Mouse (Mus musculus): ENCODE data around the gene Ltbp1. TPM values are rescaled to one million over a fixed set of nuclear protein-coding genes. Genes with fewer than 3 reads are reported as not detected.

Ltbp1 gene
- total RNA-seq, 2 experiments from 2014 or later, result 38.5 to 43.3 TPM

GRCm38 (mm10) chr17:75292986-75293385 lies 287.6 kb downstream of the Ltbp1 start:
- no peak for DNase-seq

- peak; percentile 32 to 53 for DNase-seq
Measured at GRCm38 (mm10) chr17:75293725-75294124, 288.4 kb downstream of the Ltbp1 start.

GRCm38 (mm10) chr17:75300908-75301307 lies 295.5 kb downstream of the Ltbp1 start:
- no peak for DNase-seq

GRCm38 (mm10) chr17:75304807-75305420 lies 299.5 kb downstream of the Ltbp1 start:
- no peak for DNase-seq

- no peak for DNase-seq
Measured at GRCm38 (mm10) chr17:75305714-75306113, 300.3 kb downstream of the Ltbp1 start.

GRCm38 (mm10) chr17:75307070-75308011 lies 302.0 kb downstream of the Ltbp1 start:
- DNase-seq, result peak; percentile 14 to 27

GRCm38 (mm10) chr17:75317106-75317505 lies 311.7 kb downstream of the Ltbp1 start:
- DNase-seq, result peak; percentile 16 to 26

GRCm38 (mm10) chr17:75323229-75323628 lies 317.9 kb downstream of the Ltbp1 start:
- DNase-seq, result no peak

GRCm38 (mm10) chr17:75323766-75324165 lies 318.4 kb downstream of the Ltbp1 start:
- no peak for DNase-seq

GRCm38 (mm10) chr17:75328102-75328639 lies 322.8 kb downstream of the Ltbp1 start:
- no peak for DNase-seq

GRCm38 (mm10) chr17:75330366-75330765 lies 325.0 kb downstream of the Ltbp1 start:
- DNase-seq, result peak; percentile 13 to 27

- no peak for DNase-seq
Measured at GRCm38 (mm10) chr17:75331421-75331951, 326.1 kb downstream of the Ltbp1 start.

GRCm38 (mm10) chr17:75332289-75332688 lies 326.9 kb downstream of the Ltbp1 start:
- DNase-seq, result no peak

- DNase-seq, result no peak
Measured at GRCm38 (mm10) chr17:75333011-75333410, 327.6 kb downstream of the Ltbp1 start.

GRCm38 (mm10) chr17:75333759-75334158 lies 328.4 kb downstream of the Ltbp1 start:
- no peak for DNase-seq

GRCm38 (mm10) chr17:75335649-75336048 lies 330.3 kb downstream of the Ltbp1 start:
- DNase-seq, result no peak

- DNase-seq, result no peak
Measured at GRCm38 (mm10) chr17:75341227-75341626, 335.9 kb downstream of the Ltbp1 start.

- no peak for DNase-seq
Measured at GRCm38 (mm10) chr17:75345116-75345515, 339.7 kb downstream of the Ltbp1 start.

- no peak for DNase-seq
Measured at GRCm38 (mm10) chr17:75347414-75347813, 342.0 kb downstream of the Ltbp1 start.

- peak; percentile 63 to 70 for DNase-seq
Measured at GRCm38 (mm10) chr17:75349109-75349508, 343.7 kb downstream of the Ltbp1 start.

- DNase-seq, result no peak
Measured at GRCm38 (mm10) chr17:75349602-75350001, 344.2 kb downstream of the Ltbp1 start.

GRCm38 (mm10) chr17:75353323-75353722 lies 348.0 kb downstream of the Ltbp1 start:
- DNase-seq, result no peak

- no peak for DNase-seq
Measured at GRCm38 (mm10) chr17:75355431-75355830, 350.1 kb downstream of the Ltbp1 start.

All from heart, adult 18-20 months (tissue).